Mouse (Mus musculus): Measurements from ENCODE around the gene Ston1.

Ston1 gene

DNA sequence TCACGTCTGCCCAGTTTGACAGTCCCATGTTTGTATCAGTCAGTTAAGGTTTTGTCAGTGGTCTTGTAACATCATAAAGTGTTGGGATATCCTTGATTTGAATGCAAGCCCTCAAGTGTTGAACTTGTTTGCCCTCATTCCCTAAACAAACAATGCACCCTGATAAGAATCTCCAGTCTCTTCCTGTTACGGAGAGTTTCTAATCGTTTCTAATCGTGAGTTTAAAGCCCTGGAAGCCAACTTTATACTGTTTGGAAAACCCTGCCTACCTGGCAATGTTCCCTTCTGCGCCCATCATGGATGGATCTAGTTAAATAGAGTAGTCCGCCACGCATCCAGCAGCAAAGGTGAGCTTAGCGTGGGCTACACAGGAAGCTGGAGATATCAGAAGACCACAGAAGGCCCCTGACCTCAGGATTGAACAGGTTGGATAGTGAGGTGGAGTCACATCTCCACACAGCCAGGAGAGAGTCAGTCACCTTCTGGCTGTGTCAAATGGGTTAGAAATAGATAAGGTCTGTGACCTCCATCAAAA lies 3.1 kb downstream of the Ston1 start:
- Histone ChIP-seq H3K36me3 (ENCODE audit: control insufficient read depth, insufficient read depth, low read length, poor library complexity, severe bottlenecking) (no peaks in the 10 kb centered on the region), H3K27me3 (ENCODE audit: control insufficient read depth, insufficient read depth, low read length, poor library complexity, severe bottlenecking) (no peaks in the 10 kb centered on the region)
- no peak for DNase-seq (ENCODE audit: low read depth, low spot score)

DNA sequence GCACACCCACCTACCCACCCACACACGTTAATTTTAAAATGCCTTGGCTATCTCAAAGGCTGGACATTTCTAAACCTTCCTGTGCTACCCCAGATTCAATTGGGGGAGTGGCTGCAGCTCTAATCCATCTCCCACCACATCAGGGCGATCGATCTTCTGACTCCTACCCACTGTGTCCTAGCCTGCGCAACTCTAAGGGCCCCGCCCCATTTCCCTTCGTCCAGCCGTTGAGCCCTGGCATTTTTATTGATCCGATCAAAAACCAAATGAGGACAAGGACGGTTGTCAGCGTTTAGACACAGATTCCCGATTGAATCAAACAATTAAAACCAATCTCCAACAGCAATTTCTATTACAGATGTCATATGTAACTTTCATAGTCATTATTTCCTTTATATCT lies 6.5 kb downstream of the Ston1 start:
- Histone ChIP-seq H3K36me3 (ENCODE audit: control insufficient read depth, insufficient read depth, low read length, poor library complexity, severe bottlenecking) (no peaks in the 10 kb centered on the region), H3K27me3 (ENCODE audit: control insufficient read depth, insufficient read depth, low read length, poor library complexity, severe bottlenecking) (no peaks in the 10 kb centered on the region)
- no peak for DNase-seq (ENCODE audit: low read depth, low spot score)

DNA sequence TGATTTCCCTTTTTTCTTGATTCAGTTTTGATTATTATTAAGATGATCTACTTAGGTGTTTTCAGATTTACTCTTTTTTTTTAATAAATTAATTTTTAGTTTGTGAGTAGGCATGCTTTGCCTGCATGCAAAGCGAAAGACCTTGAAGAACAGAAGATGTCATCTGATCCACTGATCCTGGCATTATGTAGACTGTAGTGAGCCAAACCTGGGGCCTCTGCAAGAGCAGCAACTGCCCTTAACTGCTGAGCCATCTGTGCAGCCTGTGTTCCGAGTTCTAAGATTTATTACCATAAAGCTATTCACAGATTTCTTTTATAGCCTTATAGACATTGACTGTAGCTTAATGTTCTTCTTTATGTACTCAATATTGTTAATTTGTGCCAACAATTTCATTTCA lies 8.6 kb downstream of the Ston1 start:
- Histone ChIP-seq H3K36me3 (ENCODE audit: control insufficient read depth, insufficient read depth, low read length, poor library complexity, severe bottlenecking) (no peaks in the 10 kb centered on the region), H3K27me3 (ENCODE audit: control insufficient read depth, insufficient read depth, low read length, poor library complexity, severe bottlenecking) (no peaks in the 10 kb centered on the region)
- no peak for DNase-seq (ENCODE audit: low read depth, low spot score)

DNA sequence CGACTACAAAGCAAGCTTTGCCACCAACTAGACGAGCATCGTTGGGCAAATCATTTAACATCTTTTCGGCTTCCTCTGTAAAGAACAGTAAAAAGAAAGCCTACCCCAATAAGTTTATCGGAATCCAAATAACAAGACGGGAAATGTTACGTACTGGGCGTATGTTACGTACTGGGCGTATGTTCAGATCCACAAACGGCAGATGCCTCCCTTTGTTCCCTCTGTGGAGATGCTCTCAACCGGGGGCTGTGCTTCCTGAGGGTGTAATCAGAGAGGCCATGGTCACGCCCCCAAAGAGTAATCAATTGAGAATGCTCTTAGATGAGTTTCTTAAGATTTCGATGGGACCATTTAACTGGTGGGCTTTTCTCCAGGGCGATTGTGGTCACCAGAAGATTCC lies 11.9 kb downstream of the Ston1 start:
- DNase-seq (ENCODE audit: low read depth, low spot score) = no peak
- no peaks in the 10 kb centered on the region for H3K27me3 ChIP-seq (ENCODE audit: control insufficient read depth, insufficient read depth, low read length, poor library complexity, severe bottlenecking)
- no peaks in the 10 kb centered on the region for H3K36me3 ChIP-seq (ENCODE audit: control insufficient read depth, insufficient read depth, low read length, poor library complexity, severe bottlenecking)

DNA sequence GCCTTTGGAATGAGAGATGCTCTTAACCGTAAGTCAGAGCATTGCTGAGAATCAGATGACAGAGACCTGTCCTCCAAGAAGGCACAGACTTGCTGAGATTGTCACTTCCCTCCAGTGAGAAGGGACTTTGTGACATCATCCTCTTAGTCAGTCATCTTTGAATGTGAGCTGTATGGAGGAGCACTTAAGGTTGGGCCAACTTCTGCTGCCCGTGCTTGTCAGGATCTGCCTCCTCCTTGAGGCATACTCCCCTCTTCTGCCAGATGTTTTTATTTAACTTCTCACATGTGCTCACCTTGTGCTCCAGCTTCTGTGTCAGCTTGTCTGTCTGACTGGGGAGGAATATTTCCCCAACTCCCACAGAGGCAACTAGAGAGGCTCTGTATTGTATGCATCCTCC lies 13.6 kb downstream of the Ston1 start:
- H3K36me3 ChIP-seq (ENCODE audit: control insufficient read depth, insufficient read depth, low read length, poor library complexity, severe bottlenecking) = no peaks in the 10 kb centered on the region
- DNase-seq (ENCODE audit: low read depth, low spot score) = no peak
- H3K27me3 ChIP-seq (ENCODE audit: control insufficient read depth, insufficient read depth, low read length, poor library complexity, severe bottlenecking) = no peaks in the 10 kb centered on the region

DNA sequence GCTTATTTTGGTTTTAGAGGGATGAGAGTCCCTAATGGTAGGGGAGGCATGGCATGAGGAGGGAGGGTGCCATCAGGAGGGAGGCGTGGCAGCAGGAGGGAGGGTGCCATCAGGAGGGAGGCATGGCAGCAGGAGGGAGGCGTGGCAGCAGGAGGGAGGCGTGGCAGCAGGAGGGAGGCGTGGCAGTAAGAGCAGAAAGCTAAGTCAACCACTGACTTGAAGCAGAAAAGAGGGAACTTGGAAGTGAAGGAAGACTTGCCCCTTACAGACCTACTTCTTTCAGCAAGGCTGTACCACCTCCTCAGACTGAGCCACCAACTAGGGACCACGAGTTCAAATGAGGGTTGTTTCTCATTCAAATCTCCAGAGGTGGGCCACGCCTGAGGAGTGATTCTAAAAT lies 15.7 kb downstream of the Ston1 start:
- DNase-seq (ENCODE audit: low read depth, low spot score) = no peak
- H3K27me3 ChIP-seq (ENCODE audit: control insufficient read depth, insufficient read depth, low read length, poor library complexity, severe bottlenecking) = no peaks in the 10 kb centered on the region
- H3K36me3 ChIP-seq (ENCODE audit: control insufficient read depth, insufficient read depth, low read length, poor library complexity, severe bottlenecking) = no peaks in the 10 kb centered on the region

DNA sequence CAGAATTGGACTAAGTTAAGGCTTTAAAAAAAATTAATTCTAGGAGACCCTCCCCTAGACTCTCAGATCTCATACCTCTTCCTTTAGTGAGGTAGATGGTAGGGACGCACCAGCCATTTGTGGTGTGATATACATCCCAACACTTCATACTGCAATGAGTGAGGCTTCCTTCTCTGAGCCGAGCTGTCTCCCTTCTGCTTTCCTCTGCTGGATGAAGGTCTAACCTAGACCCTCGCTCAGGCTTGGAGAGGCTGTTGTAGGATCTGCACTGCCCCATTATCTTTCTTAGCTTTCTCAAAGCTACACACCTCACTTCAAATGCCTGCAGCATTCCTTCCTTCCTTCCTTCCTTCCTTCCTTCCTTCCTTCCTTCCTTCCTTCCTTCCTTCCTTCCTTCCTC lies 16.2 kb downstream of the Ston1 start:
- H3K36me3 ChIP-seq (ENCODE audit: control insufficient read depth, insufficient read depth, low read length, poor library complexity, severe bottlenecking) = no peaks in the 10 kb centered on the region
- no peaks in the 10 kb centered on the region for H3K27me3 ChIP-seq (ENCODE audit: control insufficient read depth, insufficient read depth, low read length, poor library complexity, severe bottlenecking)
- no peak for DNase-seq (ENCODE audit: low read depth, low spot score)

DNA sequence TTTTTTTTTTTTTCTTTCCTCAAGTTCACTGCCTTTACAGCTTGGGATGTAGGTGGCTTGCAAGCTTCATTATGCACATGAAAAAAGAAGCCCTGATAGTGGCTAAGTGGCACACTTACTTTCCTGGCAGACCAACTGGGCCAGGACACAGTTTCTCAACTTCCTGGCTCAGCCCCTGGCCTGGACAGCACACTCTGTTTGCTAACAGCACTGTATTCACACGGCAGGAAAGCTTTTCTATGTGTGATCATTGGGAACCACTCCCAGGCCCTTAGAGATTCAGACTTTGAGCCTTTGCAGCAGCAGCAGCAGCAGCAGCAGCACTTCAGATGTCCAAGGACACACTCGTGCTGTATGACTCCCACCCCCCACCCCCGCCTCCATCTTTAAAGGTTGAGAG lies 16.8 kb downstream of the Ston1 start:
- DNase-seq (ENCODE audit: low read depth, low spot score) = no peak
- Histone ChIP-seq H3K36me3 (ENCODE audit: control insufficient read depth, insufficient read depth, low read length, poor library complexity, severe bottlenecking) (no peaks in the 10 kb centered on the region), H3K27me3 (ENCODE audit: control insufficient read depth, insufficient read depth, low read length, poor library complexity, severe bottlenecking) (no peaks in the 10 kb centered on the region)

DNA sequence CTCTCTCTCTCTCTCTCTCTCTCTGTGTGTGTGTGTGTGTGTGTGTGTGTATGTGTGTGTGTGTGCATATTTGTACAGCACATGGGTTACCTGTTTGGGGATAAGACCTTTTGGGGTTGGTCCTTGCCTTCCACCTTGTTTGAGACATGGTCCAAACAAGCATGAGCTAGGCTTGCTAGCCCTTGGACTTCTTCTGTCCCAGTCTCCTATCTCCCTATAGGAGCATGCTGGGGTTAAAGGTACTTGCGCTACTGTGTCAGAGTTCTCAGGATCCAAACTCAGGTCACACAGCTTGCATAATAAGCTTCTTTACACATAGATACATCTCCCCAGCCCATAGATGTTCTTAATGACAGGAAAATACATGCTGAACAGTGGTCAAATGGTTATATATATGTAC lies 17.2 kb downstream of the Ston1 start:
- Histone ChIP-seq H3K27me3 (ENCODE audit: control insufficient read depth, insufficient read depth, low read length, poor library complexity, severe bottlenecking) (no peaks in the 10 kb centered on the region), H3K36me3 (ENCODE audit: control insufficient read depth, insufficient read depth, low read length, poor library complexity, severe bottlenecking) (no peaks in the 10 kb centered on the region)
- no peak for DNase-seq (ENCODE audit: low read depth, low spot score)

DNA sequence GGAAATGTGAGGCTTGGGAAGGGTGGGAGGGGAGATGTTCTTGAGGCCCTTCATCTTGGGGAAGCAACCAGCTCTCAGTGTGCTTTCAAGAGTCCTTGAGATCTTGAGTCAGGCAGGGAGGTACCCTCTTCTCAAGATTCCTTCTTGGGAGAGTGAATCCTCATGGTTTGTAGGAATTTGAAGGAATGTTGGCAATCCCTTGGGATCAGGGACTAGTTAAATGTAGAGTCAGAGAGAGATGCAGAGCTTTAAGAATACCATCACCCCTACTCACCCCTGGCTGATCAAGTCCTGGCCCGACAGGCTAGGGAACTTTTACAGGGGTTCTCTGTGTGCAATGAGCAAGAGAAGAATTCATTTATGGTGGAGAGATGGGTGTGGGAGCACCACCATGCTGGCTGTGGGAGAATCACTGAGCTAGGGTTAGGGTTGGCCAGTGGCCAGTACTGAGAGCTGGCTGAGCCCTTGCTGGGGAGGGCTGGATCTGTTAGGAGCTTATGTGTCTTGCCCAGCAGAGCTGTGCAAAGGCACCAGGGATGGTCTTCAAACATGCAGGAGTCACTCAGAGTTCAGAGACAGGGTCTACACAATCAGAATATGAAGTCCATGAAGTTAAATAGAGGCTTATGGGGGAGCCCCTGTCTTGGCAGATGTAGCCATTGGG lies 18.1 kb downstream of the Ston1 start:
- DNase-seq (ENCODE audit: low read depth, low spot score) = no peak
- H3K36me3 ChIP-seq (ENCODE audit: control insufficient read depth, insufficient read depth, low read length, poor library complexity, severe bottlenecking) = no peaks in the 10 kb centered on the region
- H3K27me3 ChIP-seq (ENCODE audit: control insufficient read depth, insufficient read depth, low read length, poor library complexity, severe bottlenecking) = no peaks in the 10 kb centered on the region

DNA sequence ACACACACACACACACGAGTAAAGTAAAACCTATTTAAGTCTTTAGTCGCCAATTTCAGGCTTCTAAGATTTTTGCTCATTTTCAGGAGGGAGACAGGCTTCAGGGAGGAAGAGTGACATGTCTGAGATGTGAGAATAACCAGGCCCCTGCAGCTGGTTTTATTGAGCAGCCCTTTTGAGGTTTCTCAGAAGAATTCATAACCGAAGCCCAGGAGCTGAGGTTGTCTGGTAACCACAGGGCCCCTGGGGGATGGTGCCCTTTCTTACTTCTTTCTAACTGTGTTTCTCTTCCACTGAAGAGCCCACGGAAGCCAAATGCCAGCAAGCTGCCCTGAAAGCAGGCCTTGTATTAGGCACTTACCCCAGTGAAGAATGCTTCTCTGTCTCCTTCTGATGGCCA lies 23.5 kb downstream of the Ston1 start:
- no peak for DNase-seq (ENCODE audit: low read depth, low spot score)
- Histone ChIP-seq H3K36me3 (ENCODE audit: control insufficient read depth, insufficient read depth, low read length, poor library complexity, severe bottlenecking) (no peaks in the 10 kb centered on the region), H3K27me3 (ENCODE audit: control insufficient read depth, insufficient read depth, low read length, poor library complexity, severe bottlenecking) (no peaks in the 10 kb centered on the region)

DNA sequence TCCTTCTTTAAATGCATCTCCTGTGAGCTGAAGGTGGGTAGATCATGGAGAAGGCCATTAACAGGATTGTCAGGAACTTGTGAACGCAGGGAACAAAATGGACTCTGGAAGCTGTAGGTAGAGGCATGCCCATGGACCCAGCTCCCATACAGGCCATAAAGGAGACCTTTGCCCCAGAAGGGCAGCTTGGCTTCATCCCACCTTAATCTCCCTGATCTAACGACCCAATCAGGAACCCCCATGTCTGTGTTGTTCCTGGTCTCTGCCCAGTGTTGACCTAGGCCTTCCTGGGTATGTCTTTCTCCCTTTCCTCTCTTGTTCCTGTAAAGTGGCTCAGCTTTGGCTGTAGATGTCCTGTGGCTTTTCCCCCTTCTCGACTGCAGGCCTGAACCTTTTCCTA lies 23.9 kb downstream of the Ston1 start:
- DNase-seq (ENCODE audit: low read depth, low spot score) = no peak
- no peaks in the 10 kb centered on the region for H3K36me3 ChIP-seq (ENCODE audit: control insufficient read depth, insufficient read depth, low read length, poor library complexity, severe bottlenecking)
- H3K27me3 ChIP-seq (ENCODE audit: control insufficient read depth, insufficient read depth, low read length, poor library complexity, severe bottlenecking) = no peaks in the 10 kb centered on the region

DNA sequence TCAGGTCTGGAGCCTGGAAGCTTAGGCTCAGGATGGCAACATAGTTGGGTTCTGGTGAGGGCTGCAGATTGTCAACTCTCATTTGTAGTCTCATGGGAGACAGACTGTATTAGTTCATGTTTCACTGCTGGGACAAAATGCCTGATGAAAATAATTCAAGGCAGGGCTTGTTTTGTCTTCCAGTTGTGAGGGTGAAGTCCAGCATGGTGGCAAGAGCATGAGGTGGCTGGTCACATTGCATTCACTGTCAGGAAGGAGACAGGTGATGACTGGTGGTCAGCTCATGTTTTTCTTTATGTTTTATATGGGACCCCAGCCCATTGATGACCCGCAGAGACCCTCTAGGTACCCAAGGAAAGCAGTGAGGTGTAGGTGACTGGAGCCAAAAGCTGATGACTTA lies 25.2 kb downstream of the Ston1 start:
- no peak for DNase-seq (ENCODE audit: low read depth, low spot score)
- Histone ChIP-seq H3K27me3 (ENCODE audit: control insufficient read depth, insufficient read depth, low read length, poor library complexity, severe bottlenecking) (no peaks in the 10 kb centered on the region), H3K36me3 (ENCODE audit: control insufficient read depth, insufficient read depth, low read length, poor library complexity, severe bottlenecking) (no peaks in the 10 kb centered on the region)

DNA sequence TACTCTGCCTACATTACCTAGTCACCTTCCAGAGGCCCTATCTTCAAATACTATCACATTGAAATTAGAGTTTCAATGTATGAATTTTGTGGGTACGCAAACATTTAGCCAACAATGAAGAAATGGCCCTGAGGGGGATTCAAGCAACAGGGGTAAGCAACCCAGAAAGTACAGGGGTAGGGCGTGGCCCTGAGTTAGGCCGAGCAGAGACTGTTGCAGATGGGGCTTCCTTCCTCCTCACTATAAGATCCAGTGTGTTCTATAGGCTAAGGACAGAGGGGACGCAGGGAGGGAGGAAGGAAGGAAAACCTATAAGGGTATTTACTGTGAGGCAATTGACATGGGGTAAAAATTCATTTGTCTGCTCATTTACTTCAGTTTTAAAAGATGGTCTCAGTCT lies 26.9 kb downstream of the Ston1 start:
- Histone ChIP-seq H3K36me3 (ENCODE audit: control insufficient read depth, insufficient read depth, low read length, poor library complexity, severe bottlenecking) (no peaks in the 10 kb centered on the region), H3K27me3 (ENCODE audit: control insufficient read depth, insufficient read depth, low read length, poor library complexity, severe bottlenecking) (no peaks in the 10 kb centered on the region)
- DNase-seq (ENCODE audit: low read depth, low spot score) = no peak

DNA sequence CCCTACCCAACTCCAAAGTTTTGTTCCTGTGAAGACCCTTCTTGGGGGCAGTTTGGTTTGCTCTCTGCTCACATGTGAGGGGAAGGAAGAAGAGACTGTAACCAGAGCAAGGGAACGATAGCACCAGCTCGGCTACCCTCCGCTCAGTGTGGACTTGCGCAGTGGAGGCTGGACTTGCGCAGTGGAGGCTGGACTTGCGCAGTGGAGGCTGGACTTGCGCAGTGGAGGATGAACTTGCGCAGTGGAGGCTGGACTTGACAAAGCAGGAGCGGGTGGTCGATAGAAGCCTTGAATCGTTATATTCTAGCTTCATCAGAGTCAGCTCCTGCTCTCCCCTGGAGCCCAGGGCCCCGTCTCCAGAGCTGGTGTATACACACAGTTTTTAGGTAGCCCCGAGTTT lies 27.9 kb downstream of the Ston1 start:
- DNase-seq (ENCODE audit: low read depth, low spot score) = no peak
- Histone ChIP-seq H3K27me3 (ENCODE audit: control insufficient read depth, insufficient read depth, low read length, poor library complexity, severe bottlenecking) (no peaks in the 10 kb centered on the region), H3K36me3 (ENCODE audit: control insufficient read depth, insufficient read depth, low read length, poor library complexity, severe bottlenecking) (no peaks in the 10 kb centered on the region)

DNA sequence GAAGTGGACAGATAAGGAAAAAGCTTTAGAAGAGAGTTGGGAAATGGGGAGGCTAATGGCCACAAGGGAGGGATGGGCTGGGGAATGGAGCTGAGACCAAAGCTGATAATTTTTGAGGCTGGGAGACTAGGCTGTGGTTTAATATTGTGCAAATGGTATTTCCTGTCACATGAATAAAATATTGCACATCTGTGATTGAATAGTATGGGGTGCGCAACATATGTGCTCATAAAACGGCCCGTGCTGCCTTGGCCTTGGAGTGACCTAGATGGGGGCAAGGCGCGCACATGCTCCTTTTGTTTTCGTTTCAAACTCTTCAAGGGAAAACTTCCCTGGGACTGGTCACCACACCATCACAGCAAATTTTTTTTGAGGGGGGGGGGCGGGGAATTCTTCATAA lies 28.4 kb downstream of the Ston1 start:
- H3K36me3 ChIP-seq (ENCODE audit: control insufficient read depth, insufficient read depth, low read length, poor library complexity, severe bottlenecking) = no peaks in the 10 kb centered on the region
- no peaks in the 10 kb centered on the region for H3K27me3 ChIP-seq (ENCODE audit: control insufficient read depth, insufficient read depth, low read length, poor library complexity, severe bottlenecking)
- DNase-seq (ENCODE audit: low read depth, low spot score) = no peak

All from splenic B cell, adult 2 months (primary cell).